Mouse (Mus musculus) kidney, postnatal 0 days (tissue): ENCODE results near the gene Gm20661. TPM values are rescaled to one million over a fixed set of nuclear protein-coding genes. Genes with fewer than 3 reads are reported as not detected.

Experiments used
- ATAC-seq: fragments of 200-750 bp; cut with Nextera tagmentation; replicated peaks from 2 replicates; pipeline ENCODE4 v1.8.0; 2017; ENCODE audit warnings: low read depth, moderate number of reproducible peaks, moderate TSS enrichment, moderate library complexity; ENCODE audit not compliant: low FRiP score
- DNase-seq: peaks from one replicate; pipeline ENCODE4 v3.0.0-alpha.2; 2016; ENCODE audit warnings: low spot score
- H3K27ac ChIP-seq: fragments of 300-500 bp; sonication (generic); 2 replicates; pipeline ENCODE4 v1.5.1; 2014; ENCODE audit warnings: mild to moderate bottlenecking
- H3K27me3 ChIP-seq: fragments of 300-500 bp; sonication (generic); 2 replicates; pipeline ENCODE4 v1.6.1; 2014; ENCODE audit warnings: low read length, mixed read lengths; ENCODE audit not compliant: insufficient read depth
- H3K36me3 ChIP-seq: fragments of 300-500 bp; sonication (generic); 2 replicates; pipeline ENCODE4 v1.6.1; 2014; ENCODE audit warnings: low read length, mixed read lengths; ENCODE audit not compliant: insufficient read depth
- H3K4me1 ChIP-seq: fragments of 300-500 bp; sonication (generic); replicated peaks from 2 replicates; pipeline ENCODE4 v1.6.1; 2014; ENCODE audit warnings: antibody characterized with exemption, low read length, mixed read lengths; ENCODE audit not compliant: insufficient read depth
- H3K4me2 ChIP-seq: fragments of 300-500 bp; sonication (generic); 2 replicates; pipeline ENCODE4 v1.6.1; 2014; ENCODE audit warnings: mild to moderate bottlenecking, low read length, moderate library complexity, mixed read lengths
- H3K4me3 ChIP-seq: fragments of 300-500 bp; sonication (generic); replicated peaks from 2 replicates; pipeline ENCODE4 v1.5.1; 2014; ENCODE audit warnings: low read depth, low read length
- H3K9ac ChIP-seq: fragments of 300-500 bp; sonication (generic); 2 replicates; pipeline ENCODE4 v1.6.1; 2014; ENCODE audit warnings: low read depth, low read length
- H3K9me3 ChIP-seq: fragments of 300-500 bp; sonication (generic); replicated peaks from 2 replicates; pipeline ENCODE4 v1.6.1; 2016; ENCODE audit warnings: low read length, inconsistent platforms, mixed read lengths
- CTCF ChIP-seq: IDR thresholded peaks from 2 replicates; pipeline ENCODE4 v1.5.1; 2016; ENCODE audit warnings: antibody characterized with exemption, low read depth, mild to moderate bottlenecking, moderate library complexity
- WGBS: fragments of 180-500 bp; shearing (Covaris S2); extraction: QIAGEN DNeasy Blood & Tissue Kit; methylation state at CpG from one replicate; pipeline ENCODE4 v1.1.7; 2014; 5-methylcytosine and 5-hydroxymethylcytosine counted together
- polyA plus RNA-seq: library from polyadenylated mRNA; unstranded; fragments of >200 nt; fragmentation: Nextera tagmentation; extraction: Ambion mirVana; gene quantifications from 2 replicates; pipeline ENCODE4 v1.2.1, GENCODE M21; 2015

Gene Gm20661
- polyA plus RNA-seq, 1 experiment from 2014 or later, result 1.3 TPM

- H3K36me3 ChIP-seq, result no peaks in the 10 kb centered on the region; the same call in 1 of the 2 replicates
- no peak for TF ChIP-seq CTCF
Observed at GRCm38 (mm10) chr9:107964681-107965080, 18.2 kb upstream of the Gm20661 start.

GRCm38 (mm10) chr9:107966676-107967075 is 16.2 kb upstream of the Gm20661 start:
- Histone ChIP-seq H3K9me3 (no peaks in the 10 kb centered on the region), H3K4me2 (no peak overlapping the region), H3K27ac (no peak overlapping the region), H3K4me3 (no peak overlapping the region), H3K27me3 (no peaks in the 10 kb centered on the region), H3K36me3 (no peaks in the 10 kb centered on the region), H3K4me1 (no peaks in the 10 kb centered on the region), H3K9ac (no peak overlapping the region)
- ATAC-seq (no peak), DNase-seq (no peak)
- 77% methylated on average over 10 of the region's 10 CpGs for WGBS
- no peak for TF ChIP-seq CTCF

More at GRCm38 (mm10) chr9:107964681-107965080, 18.2 kb upstream of the Gm20661 start:
- DNase-seq (no peak), ATAC-seq (no peak)
- no peaks in the 10 kb centered on the region for H3K4me1 ChIP-seq
- H3K4me3 ChIP-seq, result no peak overlapping the region
- H3K9me3 ChIP-seq, result no peaks in the 10 kb centered on the region
- no peaks in the 10 kb centered on the region for H3K27me3 ChIP-seq
- H3K9ac ChIP-seq, result no peak overlapping the region
- WGBS, result 90% methylated on average over 9 of the region's 9 CpGs
- no peak overlapping the region for H3K27ac ChIP-seq
- no peak overlapping the region for H3K4me2 ChIP-seq

GRCm38 (mm10) chr9:107967437-107967836 is 15.4 kb upstream of the Gm20661 start:
- no peak overlapping the region for H3K4me3 ChIP-seq
- 78% methylated on average over 6 of the region's 6 CpGs for WGBS
- no peak overlapping the region for H3K27ac ChIP-seq
- H3K9me3 ChIP-seq, result no peaks in the 10 kb centered on the region
- no peaks in the 10 kb centered on the region for H3K27me3 ChIP-seq
- H3K4me1 ChIP-seq, result no peaks in the 10 kb centered on the region
- no peak overlapping the region for H3K4me2 ChIP-seq
- no peak for TF ChIP-seq CTCF
- ATAC-seq (no peak), DNase-seq (no peak)
- H3K36me3 ChIP-seq, result no peaks in the 10 kb centered on the region
- H3K9ac ChIP-seq, result no peak overlapping the region

GRCm38 (mm10) chr9:107968531-107968930 is 14.3 kb upstream of the Gm20661 start:
- TF ChIP-seq CTCF, result no peak
- DNase-seq, result no peak
- Histone ChIP-seq H3K36me3 (no peaks in the 10 kb centered on the region), H3K4me3 (no peak overlapping the region), H3K27me3 (no peaks in the 10 kb centered on the region), H3K9ac (no peak overlapping the region), H3K9me3 (no peaks in the 10 kb centered on the region), H3K4me2 (no peak overlapping the region), H3K4me1 (no peaks in the 10 kb centered on the region), H3K27ac (no peak overlapping the region)
- no peak for ATAC-seq
- 87% methylated on average over 7 of the region's 7 CpGs for WGBS

GRCm38 (mm10) chr9:107970311-107970710 is 12.5 kb upstream of the Gm20661 start:
- no peak overlapping the region for H3K27ac ChIP-seq
- no peak overlapping the region for H3K9ac ChIP-seq
- DNase-seq (no peak), ATAC-seq (no peak)
- no peaks in the 10 kb centered on the region for H3K4me1 ChIP-seq
- no peak overlapping the region for H3K4me3 ChIP-seq
- no peak overlapping the region for H3K4me2 ChIP-seq
- no peaks in the 10 kb centered on the region for H3K9me3 ChIP-seq
- WGBS, result 81% methylated on average over 5 of the region's 5 CpGs
- H3K36me3 ChIP-seq, result no peaks in the 10 kb centered on the region
- TF ChIP-seq CTCF, result no peak
- H3K27me3 ChIP-seq, result no peaks in the 10 kb centered on the region

- Histone ChIP-seq H3K27me3 (no peaks in the 10 kb centered on the region), H3K4me1 (no peaks in the 10 kb centered on the region), H3K9ac (no peak overlapping the region), H3K4me3 (no peak overlapping the region), H3K9me3 (no peaks in the 10 kb centered on the region), H3K36me3 (no peaks in the 10 kb centered on the region), H3K27ac (no peak overlapping the region), H3K4me2 (no peak overlapping the region)
- no peak for TF ChIP-seq CTCF
- 60% methylated on average over 8 of the region's 8 CpGs for WGBS
- ATAC-seq (no peak), DNase-seq (no peak)
Observed at GRCm38 (mm10) chr9:107971690-107972541, 10.9 kb upstream of the Gm20661 start.
